Mouse (Mus musculus) layer of hippocampus, postnatal 14 days (tissue): ENCODE data around the gene Kcnq4. TPM values are rescaled to one million over a fixed set of nuclear protein-coding genes. Genes with fewer than 3 reads are reported as not detected.

Source experiments
- DNase-seq, 2 experiments: peaks; one replicate each; pipeline ENCODE4 v3.0.0; 2021 to 2022; ENCODE audit warnings: low spot score in 2 of 2, mixed read lengths in 1 of 2
- microRNA-seq, 2 experiments: library from miRNA; unstranded; fragments of <30 nt; microRNA quantifications; one replicate each; pipeline ENCODE4 v1.2.0; 2021
- total RNA-seq, 2 experiments: library from RNA; stranded (reverse); gene quantifications; 2 replicates each; pipeline ENCODE4 v1.2.3; 2021

The Kcnq4 gene
- total RNA-seq, 2 experiments from 2014 or later: 7.4 TPM

DNA sequence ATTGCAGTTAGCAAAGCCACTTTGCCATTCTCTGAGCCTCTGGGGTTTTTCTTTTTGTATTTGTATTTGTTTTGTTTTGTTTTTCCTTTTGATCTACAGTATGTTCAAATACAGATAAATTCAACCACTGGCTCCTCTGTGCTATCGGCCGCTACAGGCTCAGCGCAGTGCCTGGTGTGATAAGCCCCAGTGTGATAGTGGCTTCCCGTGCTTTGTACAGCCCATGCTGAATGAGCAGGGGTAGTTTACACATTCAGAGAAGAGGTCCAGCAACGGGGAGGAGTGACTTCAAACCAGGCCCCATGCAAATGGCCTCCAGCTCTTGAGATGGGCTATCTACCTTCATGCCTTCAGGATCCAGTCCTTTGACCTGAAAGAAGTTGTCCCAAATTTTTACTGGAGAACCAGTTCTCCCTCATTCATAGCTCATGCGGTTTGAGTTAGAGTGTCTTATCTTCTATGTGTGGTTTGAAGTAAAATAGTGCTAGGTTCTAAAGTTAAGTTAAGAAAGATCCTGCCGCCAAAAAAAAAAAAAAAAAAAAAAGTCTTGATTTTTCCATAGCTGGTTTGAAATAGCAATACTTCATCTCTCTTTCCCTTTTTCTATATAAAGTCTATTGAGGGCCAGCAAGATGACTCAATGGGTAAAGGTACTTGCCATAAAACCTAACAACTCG is 73.5 kb downstream of the Kcnq4 start:
- no peak for DNase-seq

DNA sequence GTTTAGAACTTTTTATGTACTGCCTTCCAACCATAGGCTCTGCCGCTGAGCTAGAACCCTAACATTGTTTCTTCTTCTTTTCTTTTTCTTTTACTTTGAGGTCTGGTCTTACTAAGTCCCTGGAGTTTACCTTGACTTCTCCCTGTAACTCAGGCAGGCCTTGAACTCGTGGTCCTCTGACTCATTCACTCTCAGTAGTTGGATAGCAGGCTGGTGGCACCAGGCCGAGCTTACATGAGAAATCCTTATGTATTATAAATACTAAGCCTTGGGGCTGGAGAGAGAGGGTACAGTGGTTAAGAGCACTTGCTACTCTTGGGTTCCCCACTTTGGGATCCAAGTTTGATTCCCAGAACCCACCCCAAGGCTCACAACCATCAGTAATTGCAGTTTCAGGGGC is 74.8 kb downstream of the Kcnq4 start:
- no peak for DNase-seq

DNA sequence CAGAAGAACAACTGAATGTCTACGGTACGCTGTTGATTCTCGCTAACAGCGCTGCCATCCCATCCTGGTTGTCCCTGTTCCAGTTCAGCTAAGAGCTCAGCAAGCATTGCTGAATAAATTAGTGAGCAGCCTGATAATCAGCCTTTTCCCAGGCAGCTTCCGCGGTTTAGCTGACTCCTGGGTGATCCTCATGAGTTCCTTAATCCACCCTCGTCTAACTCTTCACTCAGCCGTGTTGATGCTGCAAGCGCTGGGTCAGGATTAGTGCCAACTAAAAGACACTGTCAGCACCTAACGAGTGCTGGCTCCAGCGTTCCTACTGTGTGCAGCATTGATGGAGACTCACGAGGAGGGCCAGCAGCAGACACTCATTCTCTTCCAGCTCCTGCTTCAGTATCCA is 77.4 kb downstream of the Kcnq4 start:
- DNase-seq: no peak

DNA sequence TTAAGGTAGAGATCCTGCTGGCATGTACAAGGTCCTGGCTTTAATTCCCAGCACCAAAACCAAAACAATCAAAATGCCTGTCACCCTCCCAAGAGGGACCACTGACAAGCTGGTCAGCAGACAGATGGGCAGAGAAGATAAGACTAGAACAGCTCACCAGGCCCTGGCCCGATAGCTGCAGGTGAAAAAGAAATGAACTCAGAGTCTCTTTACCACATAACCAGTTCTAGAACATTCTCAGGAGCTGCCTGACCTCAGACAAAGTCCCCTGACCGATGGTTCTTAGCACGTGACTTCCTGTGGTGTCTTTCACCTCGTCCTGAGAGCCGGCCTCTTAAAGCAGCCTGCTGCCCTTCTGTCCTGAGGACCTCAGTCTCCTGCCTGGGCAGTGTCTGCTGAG is 78.8 kb downstream of the Kcnq4 start:
- no peak for DNase-seq

DNA sequence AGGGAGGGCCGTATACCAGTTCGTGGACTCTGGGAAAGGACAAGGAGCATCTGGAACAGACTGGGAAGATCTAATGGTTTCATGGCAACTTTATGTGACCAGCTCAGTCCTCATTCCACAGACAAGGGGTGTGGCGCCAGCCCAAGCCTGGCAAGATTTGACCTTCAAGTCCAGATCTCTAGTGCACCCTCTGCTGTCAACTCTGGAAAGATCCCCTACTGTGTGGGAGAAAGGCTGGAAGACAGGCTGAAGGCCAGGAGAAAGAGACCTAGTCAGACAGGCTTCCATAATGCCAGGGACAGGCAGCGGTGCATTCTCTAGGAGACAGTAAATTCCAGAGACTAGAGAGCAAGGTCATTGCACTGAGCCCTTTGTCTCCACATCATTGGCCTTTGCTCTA is 79.9 kb downstream of the Kcnq4 start:
- DNase-seq: no peak

DNA sequence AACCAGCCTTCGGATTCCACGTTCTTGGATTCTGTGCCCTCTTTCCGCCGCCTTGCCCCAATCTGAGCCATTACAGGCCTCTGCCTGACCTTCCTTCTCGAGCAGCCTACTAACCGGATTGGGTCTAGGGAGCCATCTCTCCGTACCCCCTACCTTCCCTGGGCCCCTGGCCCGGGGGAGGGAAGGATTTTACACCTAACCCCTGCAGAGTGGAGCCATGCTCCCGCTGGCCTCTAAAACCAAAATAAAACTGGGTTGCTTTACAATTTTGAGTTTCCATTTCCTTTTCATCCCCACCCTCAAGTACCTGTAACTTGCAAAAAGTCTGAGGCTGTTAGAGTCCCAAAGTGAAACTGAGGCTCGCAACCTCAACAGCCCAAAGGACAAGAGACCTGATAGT is 80.9 kb downstream of the Kcnq4 start:
- DNase-seq: no peak

DNA sequence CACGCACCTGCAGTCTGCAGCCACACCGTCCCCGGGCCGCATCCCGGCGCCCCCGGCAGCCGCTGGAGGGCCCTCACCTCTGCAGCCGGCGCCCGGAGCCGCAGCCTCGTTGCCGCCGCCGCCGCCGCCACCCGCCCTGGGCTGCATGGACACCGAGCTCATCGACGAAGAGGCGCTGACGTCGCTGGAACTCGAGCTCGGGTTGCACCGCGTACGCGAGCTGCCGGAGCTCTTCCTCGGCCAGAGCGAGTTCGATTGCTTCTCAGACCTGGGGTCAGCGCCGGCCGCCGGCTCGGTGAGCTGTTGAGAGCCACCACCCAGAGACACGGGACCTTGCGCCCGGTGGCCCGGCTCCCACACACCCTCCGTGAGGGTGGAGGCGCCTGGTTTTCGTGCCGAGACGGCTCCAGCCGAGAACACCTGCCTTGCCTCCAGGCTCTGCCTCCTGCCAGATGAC is 81.3 kb downstream of the Kcnq4 start:
- peak; percentile 24 to 31 for DNase-seq

DNA sequence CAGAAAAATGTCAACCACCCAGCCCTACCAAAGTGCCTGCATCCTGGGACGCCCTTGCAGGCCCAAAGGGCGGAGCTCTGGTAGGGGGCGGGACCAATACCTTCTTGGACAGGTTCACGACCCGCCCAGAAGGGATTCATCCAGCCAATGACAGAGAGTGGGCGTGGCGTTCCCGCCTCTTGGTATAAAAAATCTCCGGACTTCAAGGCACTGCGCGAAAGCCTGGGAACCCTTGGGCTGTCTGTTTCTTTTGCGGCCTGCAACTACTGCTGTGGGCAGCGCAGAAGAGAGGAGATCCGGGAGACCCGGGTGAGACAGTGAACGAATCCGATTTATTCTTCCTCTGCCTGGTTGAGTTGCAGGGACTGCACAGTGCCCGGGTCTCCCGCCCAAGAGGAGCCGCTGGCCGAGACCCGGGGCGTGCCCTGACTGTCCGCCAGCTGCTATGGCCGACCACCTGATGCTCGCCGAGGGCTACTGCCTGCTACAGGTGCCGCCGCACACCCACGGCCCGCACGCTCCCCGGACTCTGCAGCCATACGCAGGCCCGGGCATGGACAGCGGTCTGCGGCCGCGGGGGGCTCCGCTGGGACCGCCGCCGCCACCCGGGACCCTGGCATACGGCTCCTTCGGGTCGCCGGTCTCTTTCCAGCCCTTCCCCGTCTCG is 81.9 kb downstream of the Kcnq4 start, which contains the start of gene Cited4:
Cited4 (plus strand) TSS at position 215 of the 667 bp plus-strand sequence.
- peak; percentile 61 to 78 for DNase-seq

DNA sequence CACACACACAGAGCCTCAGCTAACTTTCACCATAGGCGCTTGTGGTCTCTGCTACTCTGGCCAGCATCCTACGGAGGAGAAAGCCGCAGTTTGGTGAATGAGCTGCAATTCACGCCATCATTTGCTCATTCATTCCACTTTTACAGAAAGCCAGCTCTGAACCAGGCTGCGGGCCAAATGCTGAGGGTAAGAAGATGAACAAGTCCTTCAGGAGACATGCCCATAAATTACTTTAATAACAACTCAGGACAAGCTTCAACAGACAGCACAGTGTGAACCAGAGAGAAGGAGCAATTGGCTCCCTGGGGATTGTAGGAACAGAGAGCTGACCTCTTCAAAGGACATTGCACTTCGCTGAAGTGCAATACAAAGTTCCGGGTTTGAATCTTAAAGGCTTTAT is 82.6 kb downstream of the Kcnq4 start:
- DNase-seq: no peak

DNA sequence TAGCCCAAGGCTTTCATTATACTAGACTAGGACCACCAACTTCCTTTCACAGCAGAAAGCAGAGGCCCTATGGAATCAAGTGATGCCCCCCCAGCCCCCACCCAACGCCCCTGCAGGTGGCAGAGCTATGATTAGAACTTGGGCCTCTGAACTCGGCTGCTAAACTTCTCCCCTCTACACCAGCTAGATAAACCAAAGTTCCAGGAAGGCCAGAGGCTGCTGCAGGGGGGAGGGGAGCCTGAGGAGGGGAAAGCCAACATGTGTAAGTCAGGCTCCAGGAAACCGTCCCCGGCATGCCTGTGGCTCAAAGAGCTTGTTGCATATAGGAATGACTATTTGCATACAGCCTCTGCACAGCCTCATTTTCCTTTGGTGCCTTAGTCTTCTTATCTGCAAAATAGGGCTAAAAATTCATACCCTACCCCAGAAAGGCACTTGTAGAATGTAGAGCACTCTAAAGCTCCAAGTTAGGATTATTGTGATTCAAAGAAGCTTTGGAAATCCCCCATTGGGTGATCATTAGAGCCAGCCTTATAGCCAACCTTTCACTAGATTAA is 83.2 kb downstream of the Kcnq4 start:
- DNase-seq: no peak

DNA sequence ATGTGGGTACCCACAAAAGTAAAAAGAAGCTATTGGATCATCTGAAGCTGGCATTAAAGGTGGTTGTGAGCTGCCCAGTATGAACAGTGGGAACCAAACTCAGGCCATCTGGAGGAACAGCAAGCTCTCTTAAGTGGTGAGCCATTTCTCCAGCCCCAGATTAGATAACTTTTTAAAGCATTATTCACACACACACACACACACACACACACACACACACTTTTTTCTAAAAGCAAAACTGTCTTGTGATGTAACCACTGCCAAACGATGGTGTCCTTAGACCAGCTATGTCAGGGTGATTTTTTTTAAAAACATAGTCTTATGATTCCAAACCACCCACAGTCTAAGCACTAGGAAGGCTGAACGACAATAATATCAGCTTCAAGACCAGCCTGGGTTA is 83.8 kb downstream of the Kcnq4 start:
- no peak for DNase-seq

DNA sequence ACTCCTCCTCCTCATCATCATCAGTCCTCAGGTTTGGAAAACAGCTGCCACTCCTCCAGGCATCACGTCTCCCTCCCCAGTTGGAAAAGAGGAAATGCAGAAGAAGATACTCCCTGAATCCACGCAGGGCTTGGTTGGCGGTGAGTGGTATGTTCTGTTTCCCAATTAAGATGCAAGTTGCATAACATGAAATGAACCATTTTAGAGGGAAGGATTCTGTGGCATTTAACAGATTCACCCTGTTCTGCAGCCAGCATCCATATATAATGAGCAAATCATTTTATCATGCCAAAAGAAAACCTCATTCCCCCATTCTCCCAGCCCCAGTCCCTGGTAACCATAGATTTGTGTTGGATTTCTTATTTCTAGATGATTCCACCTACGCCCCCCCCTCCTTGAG is 87.9 kb downstream of the Kcnq4 start:
- peak in 1 of 2 experiments; percentile 15 for DNase-seq

DNA sequence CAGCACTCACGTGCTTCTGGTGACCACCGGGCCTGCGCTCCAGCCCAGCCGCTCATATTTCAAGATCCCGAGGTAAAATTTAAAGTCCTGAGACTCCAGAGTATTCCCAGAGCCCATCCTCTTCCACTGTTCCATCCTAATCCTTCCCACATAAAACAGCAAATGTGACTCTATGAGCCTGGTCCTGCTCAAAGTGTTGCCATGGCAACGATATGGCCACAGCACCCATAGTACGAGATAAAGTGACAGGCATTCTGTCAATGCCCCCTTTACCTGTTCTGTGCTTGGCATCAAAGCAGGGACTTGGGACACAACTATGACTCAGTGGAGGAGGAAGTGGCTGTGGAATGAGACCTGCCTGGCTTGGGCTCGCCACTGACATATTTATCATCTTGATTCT is 92.5 kb downstream of the Kcnq4 start:
- DNase-seq: no peak

DNA sequence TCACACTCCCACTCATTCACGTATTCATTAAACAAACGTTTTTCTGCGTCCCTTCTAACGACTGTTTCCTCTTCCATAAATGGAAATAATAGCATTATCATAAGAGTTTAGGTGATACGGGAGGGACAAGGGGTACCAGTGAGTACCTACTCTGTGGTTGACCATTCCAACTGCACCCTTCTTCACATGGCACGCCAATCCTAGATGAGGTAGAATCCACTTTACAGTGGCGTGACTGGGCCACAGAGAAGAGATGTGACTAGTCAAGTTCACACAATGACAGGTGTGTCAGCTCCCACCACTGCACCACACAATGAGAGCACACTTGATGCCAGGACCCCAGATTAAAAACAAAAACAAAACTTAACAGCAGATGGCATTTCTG is 98.2 kb downstream of the Kcnq4 start:
- DNase-seq: no peak

DNA sequence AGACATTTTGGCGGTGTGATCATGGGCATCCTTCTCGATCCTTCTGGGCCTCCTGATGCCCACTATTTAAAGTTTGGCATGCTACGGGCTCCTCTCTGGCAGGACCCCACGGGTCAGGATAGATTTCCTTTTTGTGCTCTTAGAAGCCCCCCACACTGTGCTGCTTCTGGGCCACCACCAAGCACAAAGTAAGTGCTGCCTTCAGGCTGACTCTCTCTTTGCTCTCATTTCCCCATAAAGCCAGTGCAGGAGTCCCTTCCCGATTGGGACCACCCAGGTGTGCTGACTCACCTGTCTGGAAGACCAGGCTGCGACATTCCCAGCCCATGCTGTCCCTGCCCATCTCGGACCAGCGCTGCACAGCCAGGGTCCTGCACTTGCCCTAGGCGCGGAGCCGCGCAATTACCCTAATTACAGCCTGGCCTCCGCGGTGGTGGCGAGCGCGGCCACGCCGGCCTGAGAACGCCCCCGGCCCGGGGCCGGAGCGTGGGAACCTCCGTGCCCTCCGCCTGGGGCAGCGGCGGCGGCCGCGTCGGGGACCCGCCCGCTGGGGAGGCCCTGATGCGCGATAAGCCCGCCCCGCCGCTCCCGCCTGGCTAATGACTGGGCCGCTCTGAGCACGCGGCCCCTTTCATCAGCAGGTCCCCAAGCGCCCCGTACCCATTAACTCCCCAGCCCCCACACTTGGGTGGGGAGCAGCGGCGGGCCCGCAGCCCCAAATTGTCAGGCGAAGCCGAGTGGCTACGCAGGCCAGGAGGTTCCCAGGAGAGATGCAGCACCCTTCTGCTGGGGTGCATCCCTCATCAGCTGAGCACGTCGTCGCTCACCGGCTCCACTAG is 98.8 kb downstream of the Kcnq4 start:
- DNase-seq: peak; percentile 53 to 56

Small RNA genes lying within 50 kb of the gene (microRNA-seq; reads per million reads assigned to microRNA genes)
- gene Mir30c-1: 82.7 to 127 reads per million in 2 experiments
- 0 reads per million in 2 experiments for gene Mir30e
- gene Mir30f: 0 reads per million in 2 experiments

Other genes with a start within 250 kb of the Kcnq4 start
- gene Slfnl1, start 216.4 kb downstream of the Kcnq4 start, total RNA-seq: under 1 TPM; 0.37 to 0.86 TPM
- gene Ctps, start 178.3 kb downstream of the Kcnq4 start, total RNA-seq: 10 to 100 TPM; 41.9 to 46.2 TPM
- gene Gm8439, start 159.9 kb downstream of the Kcnq4 start, total RNA-seq: not detected
- gene Cited4, start 82.0 kb downstream of the Kcnq4 start, total RNA-seq: 1 to 10 TPM; 2.6 to 4.0 TPM
- gene Nfyc, start 83.0 kb upstream of the Kcnq4 start, total RNA-seq: 10 to 100 TPM; 49.1 to 53.8 TPM
- 10 to 100 TPM; 17.5 to 24.7 TPM for gene Rims3, start 106.2 kb upstream of the Kcnq4 start, total RNA-seq
- gene Exo5, start 176.4 kb upstream of the Kcnq4 start, total RNA-seq: 10 to 100 TPM in 1 of 2 experiments, 1 to 10 TPM in 1; 9.4 to 10.1 TPM
- gene Zfp69, start 203.1 kb upstream of the Kcnq4 start, total RNA-seq: 1 to 10 TPM; 1.4 to 2.8 TPM